Mouse (Mus musculus) cerebellum, adult 2 months (tissue): ENCODE results near the gene Dgkh. TPM values are rescaled to one million over a fixed set of nuclear protein-coding genes. Genes with fewer than 3 reads are reported as not detected.
"Not testable (repeated sequence)": the region's sequence is repeated elsewhere in the genome, so short reads cannot be mapped to it uniquely, and the experiment has no call there.

Experiments used
- DNase-seq, 2 experiments: peaks; one replicate each; pipeline ENCODE4 v3.0.0; 2021
- H3K27ac ChIP-seq: fragments of 200-500 bp; 2 replicates; pipeline ENCODE4 v1.5.1; 2012; ENCODE audit warnings: low read length, control low read depth, inconsistent platforms; ENCODE audit not compliant: insufficient read depth
- H3K27me3 ChIP-seq: fragments of 200-500 bp; 2 replicates; pipeline ENCODE4 v1.6.1; 2012; ENCODE audit warnings: inconsistent platforms, mild to moderate bottlenecking, low read length, moderate library complexity; ENCODE audit not compliant: control insufficient read depth, insufficient read depth
- H3K4me1 ChIP-seq: fragments of 200-500 bp; 2 replicates; pipeline ENCODE4 v1.6.1; 2011; ENCODE audit warnings: low read length; ENCODE audit not compliant: control insufficient read depth, insufficient read depth
- H3K4me3 ChIP-seq: fragments of 200-500 bp; replicated peaks from 2 replicates; pipeline ENCODE3; 2011; ENCODE audit warnings: mild to moderate bottlenecking, low read depth, low read length, control low read depth; ENCODE audit not compliant: insufficient read depth
- CTCF ChIP-seq: fragments of 200-500 bp; IDR thresholded peaks from 2 replicates; pipeline ENCODE4 v1.5.1; 2011; ENCODE audit warnings: low read depth, mild to moderate bottlenecking, control low read depth, low read length, moderate library complexity, borderline replicate concordance; ENCODE audit not compliant: insufficient read depth
- POLR2A ChIP-seq: fragments of 200-500 bp; IDR thresholded peaks from 2 replicates; pipeline ENCODE4 v1.6.1; 2011; ENCODE audit warnings: low read length, control low read depth, borderline replicate concordance; ENCODE audit not compliant: insufficient read depth
- WGBS: fragments of 180-500 bp; shearing (Covaris S2); methylation state at CpG from one replicate; pipeline ENCODE4 v1.1.7; 2018; 5-methylcytosine and 5-hydroxymethylcytosine counted together
- polyA plus RNA-seq: library from polyadenylated mRNA; depleted of rRNA; stranded (reverse); fragments of >200 nt; gene quantifications from 2 replicates; pipeline ENCODE4 v1.2.3, GENCODE M21; 2012

Gene Dgkh
- polyA plus RNA-seq, 1 experiment = 8.9 TPM

DNA sequence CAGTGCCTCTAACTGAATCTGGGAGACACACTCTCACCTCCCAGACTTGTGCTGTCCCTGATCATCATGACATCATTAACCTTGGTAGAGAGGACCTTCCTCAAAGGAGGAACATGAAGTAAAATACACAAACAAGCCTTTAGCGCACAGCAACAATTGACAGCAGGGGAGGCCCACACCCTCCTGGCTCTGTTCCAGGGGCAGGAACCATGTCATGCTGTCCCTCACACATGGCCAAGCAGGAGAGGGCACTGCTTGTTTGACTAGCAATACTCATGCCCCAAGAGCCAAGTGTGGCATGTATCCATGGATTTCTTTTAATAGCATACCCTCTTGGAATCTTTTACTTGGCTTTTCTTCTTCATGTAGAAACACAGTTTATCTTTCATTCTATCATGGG lies 22.7 kb upstream of the Dgkh start:
- Histone ChIP-seq H3K27me3 (no peaks in the 10 kb centered on the region), H3K4me3 (no peak overlapping the region), H3K4me1 (no peaks in the 10 kb centered on the region), H3K27ac (no peak overlapping the region)
- DNase-seq = no peak
- 19% methylated on average over 1 of the region's 1 CpGs for WGBS
- no peak for TF ChIP-seq POLR2A
- no peak for TF ChIP-seq CTCF

DNA sequence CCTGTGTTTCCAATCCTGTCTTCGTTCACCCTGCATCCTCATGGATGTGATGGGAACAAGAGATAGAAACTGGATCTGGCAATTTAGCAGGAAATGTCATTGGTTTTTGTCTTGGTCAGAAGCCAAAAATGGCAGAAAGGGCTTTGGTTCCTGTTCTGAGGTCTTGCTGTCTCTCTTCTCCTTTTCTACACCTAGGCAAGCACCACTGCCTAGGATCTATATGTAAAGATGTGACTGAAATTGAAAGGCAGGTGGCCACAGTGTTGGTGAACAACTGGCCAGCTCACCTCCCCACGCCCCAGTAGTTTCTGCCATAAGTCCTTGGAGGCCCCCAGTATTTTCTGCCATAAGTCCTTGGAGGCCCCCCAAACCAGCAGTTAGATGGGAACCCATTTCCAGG lies 16.1 kb upstream of the Dgkh start:
- TF ChIP-seq POLR2A (no peak), CTCF (no peak)

DNA sequence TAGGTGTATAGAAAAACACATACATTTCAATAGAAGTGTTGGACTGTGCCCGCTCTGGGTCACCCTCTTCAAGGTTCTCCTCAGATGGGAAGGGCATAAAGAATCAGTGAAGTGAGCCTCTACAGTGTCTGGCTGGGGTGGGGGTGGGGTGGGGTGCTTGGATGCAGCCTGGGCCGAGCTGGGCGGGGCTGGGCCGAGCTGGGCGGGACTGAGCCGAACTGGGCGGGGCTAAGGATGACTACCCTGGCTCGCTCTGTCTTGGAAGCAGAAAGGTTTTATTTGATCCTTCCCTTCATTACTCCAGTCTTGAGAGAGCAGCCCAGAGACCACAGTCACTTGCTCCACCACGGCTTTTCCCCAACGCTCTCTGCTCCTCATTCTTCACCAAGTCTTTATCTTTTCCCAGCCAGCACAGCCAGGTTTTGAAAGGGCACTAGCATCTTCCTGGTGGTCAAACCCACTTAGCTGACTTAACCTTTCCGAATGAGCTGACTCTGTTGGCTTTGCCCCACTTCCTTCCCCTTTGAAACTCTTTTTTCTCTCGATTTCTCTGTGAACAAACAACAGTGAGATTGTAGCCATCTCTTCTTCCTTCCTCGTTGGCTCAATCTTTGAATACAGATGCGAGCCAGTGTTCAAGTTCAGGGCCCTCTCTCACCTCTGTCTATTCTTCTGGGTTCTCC lies 15.5 kb upstream of the Dgkh start:
- H3K27ac ChIP-seq = no peak overlapping the region
- DNase-seq = no peak
- WGBS = 57% methylated on average over 14 of the region's 14 CpGs
- TF ChIP-seq CTCF (no peak), POLR2A (no peak)
- H3K4me3 ChIP-seq = no peak overlapping the region
- no peaks in the 10 kb centered on the region for H3K4me1 ChIP-seq
- no peaks in the 10 kb centered on the region for H3K27me3 ChIP-seq

More for the DNA sequence above, 16.1 kb upstream of the Dgkh start:
- Histone ChIP-seq H3K4me1 (no peaks in the 10 kb centered on the region), H3K4me3 (no peak overlapping the region), H3K27me3 (no peaks in the 10 kb centered on the region), H3K27ac (no peak overlapping the region)
- no peak for DNase-seq
- 97% methylated on average over 2 of the region's 2 CpGs for WGBS

DNA sequence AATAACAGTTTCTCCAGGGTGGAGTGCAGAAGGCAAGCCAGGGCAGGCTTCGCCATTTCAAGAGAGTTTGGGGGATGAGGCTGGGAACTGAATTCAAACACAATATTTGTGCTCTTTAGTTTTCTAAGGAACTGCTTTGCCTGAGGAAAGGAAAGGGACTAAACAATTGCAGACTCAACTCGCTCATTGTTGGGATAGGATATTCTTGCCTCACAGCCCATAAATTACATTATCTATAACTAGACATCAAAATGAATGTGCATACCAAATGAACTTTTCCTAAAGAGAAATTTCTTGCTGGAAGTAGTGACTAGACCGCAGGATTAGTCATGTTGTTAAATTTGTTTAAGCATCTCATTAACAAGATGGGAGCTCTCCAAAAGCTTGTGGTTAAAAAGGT lies 14.9 kb upstream of the Dgkh start:
- H3K4me3 ChIP-seq = no peak overlapping the region
- no peak for TF ChIP-seq POLR2A
- TF ChIP-seq CTCF = no peak
- no peak overlapping the region for H3K27ac ChIP-seq
- H3K27me3 ChIP-seq = no peaks in the 10 kb centered on the region
- 98% methylated on average over 3 of the region's 3 CpGs for WGBS
- H3K4me1 ChIP-seq = no peaks in the 10 kb centered on the region
- DNase-seq = no peak

DNA sequence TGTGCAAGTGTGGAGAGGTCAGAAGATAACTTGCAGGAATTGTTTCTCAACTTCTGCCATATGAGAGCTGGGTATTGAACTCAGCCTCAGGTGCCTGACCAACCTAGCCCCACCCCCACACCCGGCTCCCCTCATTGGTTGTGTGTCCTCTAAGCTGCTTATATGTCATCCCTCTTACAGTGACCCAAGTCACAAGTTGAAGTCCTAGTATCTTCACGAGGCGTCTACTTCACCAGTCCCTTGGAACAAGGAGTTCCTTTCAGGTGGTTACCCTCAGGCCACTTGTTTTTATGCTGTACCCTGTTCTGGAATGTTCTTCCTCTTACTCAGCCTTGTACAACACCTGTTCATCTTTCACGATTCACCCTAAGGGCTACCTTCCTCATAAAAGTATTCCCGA lies 2.0 kb upstream of the Dgkh start:
- Histone ChIP-seq H3K27me3 (no peaks in the 10 kb centered on the region), H3K27ac (no peak overlapping the region), H3K4me1 (no peaks in the 10 kb centered on the region; the same call in 1 of the 2 replicates), H3K4me3 (no peak overlapping the region)
- DNase-seq = no peak
- no peak for TF ChIP-seq POLR2A
- WGBS = 82% methylated on average over 5 of the region's 5 CpGs

DNA sequence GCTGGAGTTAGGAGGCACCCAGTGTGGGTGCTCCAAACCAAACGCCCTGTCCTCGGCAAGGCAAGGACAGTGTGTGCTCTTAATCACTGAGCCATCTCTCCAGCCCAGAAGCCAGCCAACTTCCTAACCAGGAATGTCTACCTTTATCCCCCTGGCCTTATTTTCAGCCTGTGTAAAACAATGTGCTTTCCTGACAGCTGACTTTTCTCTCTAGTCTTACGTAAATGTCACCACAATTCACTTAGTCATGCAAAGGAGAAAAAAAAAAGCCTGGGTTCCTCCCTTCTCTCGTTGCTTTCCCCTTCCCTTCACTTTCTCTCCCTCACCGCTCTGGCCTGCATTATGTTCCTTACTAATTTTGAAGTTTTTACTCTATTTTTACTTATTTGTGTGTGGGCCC lies 1.6 kb upstream of the Dgkh start:
- H3K27me3 ChIP-seq, DNase-seq, H3K27ac ChIP-seq, H3K4me3 ChIP-seq, H3K4me1 ChIP-seq: not testable (repeated sequence)
- WGBS = 80% methylated on average over 5 of the region's 5 CpGs

DNA sequence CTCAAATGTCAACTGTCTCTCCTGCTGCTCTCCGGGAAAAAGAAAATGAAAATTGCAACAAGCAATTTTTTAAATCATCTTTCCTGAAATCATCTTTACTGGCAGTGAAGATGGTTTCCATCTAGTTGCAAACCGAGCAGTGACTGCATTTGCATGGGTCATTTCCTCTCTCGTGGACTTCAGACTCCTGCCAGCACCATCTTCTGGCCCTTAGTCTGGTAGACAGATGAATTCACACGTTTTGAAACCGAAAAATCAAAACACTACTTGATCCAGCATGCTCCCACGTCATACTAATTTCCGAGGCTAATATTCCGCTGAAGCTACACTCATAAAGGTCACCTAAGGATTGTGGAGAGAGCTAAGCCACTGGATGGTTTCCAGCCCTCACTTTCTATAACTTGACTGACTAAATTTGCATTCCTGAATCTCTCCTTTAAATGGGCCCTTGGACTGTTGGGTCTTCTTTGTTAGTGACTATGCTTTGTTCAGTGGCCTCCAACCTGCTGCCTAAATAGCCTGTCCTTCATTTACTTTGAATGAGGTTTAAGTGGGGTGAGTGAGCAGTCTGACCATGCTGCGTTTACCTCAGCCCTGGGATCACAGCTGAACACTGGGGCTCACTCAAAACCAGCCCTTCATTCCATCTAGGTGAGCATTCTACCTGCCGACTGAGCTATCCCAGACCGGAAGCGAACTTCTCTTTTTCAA lies 945 bp upstream of the Dgkh start:
- peak; percentile 19 for DNase-seq
- Histone ChIP-seq H3K4me1 (no peaks in the 10 kb centered on the region; the same call in 1 of the 2 replicates), H3K27ac (no peak overlapping the region), H3K27me3 (no peaks in the 10 kb centered on the region), H3K4me3 (peak overlapping the region; percentile 76)
- 37% methylated on average over 12 of the region's 12 CpGs for WGBS
- TF ChIP-seq CTCF (no peak), POLR2A (no peak)

DNA sequence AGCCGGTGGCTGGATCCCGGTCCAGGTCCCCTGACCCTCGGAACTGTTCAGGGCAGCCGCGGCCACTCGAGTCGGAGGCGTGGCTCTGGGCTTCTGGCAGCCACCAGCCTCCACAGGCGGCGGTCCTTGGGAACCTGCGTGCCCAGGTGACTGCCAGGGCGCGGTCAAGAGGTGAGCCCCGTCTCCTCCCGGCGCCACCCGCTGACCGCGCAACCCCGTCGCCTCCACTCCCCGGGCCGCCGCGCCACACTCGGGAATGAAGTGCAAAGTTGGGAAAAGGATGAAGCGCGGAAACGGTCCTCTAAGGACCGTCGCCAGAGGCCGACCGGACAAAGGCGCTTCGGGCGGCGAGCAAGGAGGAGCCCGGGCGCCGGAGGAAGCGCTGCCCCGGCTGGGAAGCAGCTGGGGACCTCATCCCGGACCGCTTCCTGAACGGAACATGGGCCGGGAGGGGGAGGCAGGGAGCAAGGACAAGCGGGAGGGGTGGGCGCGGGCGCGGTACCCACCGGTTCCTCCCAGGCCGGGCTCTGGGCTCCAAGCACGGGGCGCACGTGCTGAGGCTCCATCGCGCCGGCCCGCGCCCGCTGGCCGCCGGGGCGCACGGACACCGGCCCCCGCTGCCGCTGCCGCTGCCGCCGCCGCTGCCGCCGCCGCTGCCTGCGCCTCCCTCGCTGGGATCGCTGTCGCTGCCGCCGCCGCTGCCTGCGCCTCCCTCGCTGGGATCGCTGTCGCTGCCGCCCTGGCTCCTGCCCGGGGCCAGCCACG lies 542 bp downstream of the Dgkh start:
- peak overlapping the region; percentile 76 for H3K4me3 ChIP-seq
- DNase-seq = peak; percentile 32 to 45
- no peak overlapping the region; the same call in 1 of the 2 replicates for H3K27ac ChIP-seq
- no peak for TF ChIP-seq POLR2A
- TF ChIP-seq CTCF = no peak
- no peaks in the 10 kb centered on the region; the same call in 1 of the 2 replicates for H3K4me1 ChIP-seq
- H3K27me3 ChIP-seq = no peaks in the 10 kb centered on the region
- WGBS = under 1% methylated on average over 84 of the region's 90 CpGs
